Mouse (Mus musculus): ENCODE measurements around the gene Dph1.
A peak's percentile ranks its signal among the peaks of the same experiment; 100 is the strongest.

The Dph1 gene

DNA sequence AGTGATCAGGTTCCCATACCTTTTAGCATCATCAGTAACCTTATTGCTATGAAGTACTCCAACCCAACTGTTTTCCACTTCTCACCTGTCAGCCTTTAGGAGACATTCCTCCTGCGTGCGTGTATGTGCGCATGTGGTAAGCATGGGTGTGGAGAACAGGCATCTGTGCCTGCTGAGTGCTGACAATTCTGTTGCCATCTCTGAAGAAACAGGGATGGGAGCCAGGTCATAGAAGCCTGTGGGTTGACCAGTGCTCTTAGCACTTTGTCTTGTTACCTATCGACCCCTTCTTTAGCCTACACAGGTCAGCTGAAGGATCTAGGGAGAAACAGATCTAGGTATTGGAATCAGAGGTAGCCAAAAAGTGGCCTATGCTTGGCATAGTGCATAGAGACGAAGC lies 57.6 kb downstream of the Dph1 start:
- DNase-seq (ENCODE audit: low spot score) = no peak

DNA sequence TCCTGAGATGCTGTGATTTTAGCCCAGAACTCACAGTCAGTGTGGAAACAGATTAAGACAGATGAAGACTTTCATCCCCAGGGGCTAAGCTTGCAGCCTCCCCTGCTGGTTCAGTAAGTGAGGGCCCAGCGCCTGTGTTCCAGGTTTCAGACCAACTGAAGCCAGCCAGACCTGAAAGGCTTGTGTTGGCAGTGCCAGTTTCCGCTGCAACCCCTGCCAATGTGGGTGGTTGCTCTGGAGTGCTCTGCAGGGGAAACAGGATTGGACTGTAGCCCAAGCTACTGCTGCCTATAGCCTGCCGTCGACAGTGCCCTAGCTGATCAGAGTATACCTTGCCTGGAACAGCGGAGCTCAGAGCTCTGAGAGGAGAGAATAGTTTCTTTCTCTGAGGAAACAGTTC lies 58.8 kb downstream of the Dph1 start:
- DNase-seq (ENCODE audit: low spot score) = peak; percentile 54

DNA sequence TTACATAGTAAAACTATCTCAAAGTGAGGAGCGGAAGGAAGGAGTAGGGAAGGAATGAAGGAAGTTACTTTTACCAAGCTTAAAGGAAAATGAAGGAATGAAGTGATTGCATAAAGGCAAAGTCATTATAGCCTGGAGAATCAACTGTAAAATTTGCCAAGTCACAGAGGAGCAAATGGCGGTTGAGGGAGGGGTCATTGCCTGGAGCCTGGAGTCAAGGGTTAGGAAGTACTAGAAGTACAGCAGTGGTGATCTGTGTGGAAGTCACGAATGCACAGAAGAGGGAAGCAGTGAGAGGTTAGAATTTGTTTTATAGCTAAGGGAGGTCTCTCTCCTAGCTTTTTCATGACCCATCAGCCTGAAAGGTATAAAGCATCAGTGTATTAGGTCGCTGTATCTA lies 59.7 kb downstream of the Dph1 start:
- no peak for DNase-seq (ENCODE audit: low spot score)

DNA sequence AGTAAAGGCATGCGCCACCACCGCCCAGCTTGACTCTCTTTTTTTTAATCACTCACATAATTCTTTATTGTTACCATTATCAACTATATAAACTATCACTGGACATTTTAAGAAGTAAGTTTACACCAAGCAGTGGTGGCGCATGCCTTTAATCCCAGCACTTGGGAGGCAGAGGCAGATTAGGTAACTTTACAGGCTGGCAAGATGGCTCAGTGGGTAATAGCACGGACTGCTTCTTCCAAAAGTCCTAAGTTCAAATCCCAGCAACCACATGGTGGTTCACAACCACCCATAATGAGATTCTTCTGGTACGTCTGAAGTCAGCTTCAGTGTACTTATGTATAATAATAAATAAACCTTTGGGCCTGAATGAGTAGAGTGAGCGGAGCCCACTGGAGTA lies 61.6 kb downstream of the Dph1 start:
- no peak for DNase-seq (ENCODE audit: low spot score)

Data from adipocyte (in vitro differentiated cells).